Mouse (Mus musculus) embryonic facial prominence, embryonic 13.5 days (tissue): ENCODE results near the gene Bahcc1. TPM values are rescaled to one million over a fixed set of nuclear protein-coding genes. Genes with fewer than 3 reads are reported as not detected.

Experiments used
- ATAC-seq: fragments of 200-750 bp; cut with Nextera tagmentation; 2 replicates; pipeline ENCODE4 v1.8.0; 2017; ENCODE audit warnings: low read depth; ENCODE audit not compliant: insufficient number of reproducible peaks, insufficient read depth, low FRiP score, low TSS enrichment
- H3K27ac ChIP-seq: fragments of 300-500 bp; sonication (generic); 2 replicates; pipeline ENCODE4 v1.5.1; 2015; ENCODE audit warnings: moderate library complexity, mild to moderate bottlenecking, inconsistent platforms
- H3K27me3 ChIP-seq: fragments of 300-500 bp; sonication (generic); 2 replicates; pipeline ENCODE4 v1.6.1; 2015; ENCODE audit warnings: mild to moderate bottlenecking, inconsistent platforms
- H3K36me3 ChIP-seq: fragments of 300-500 bp; sonication (generic); 2 replicates; pipeline ENCODE4 v1.6.1; 2015; ENCODE audit warnings: mild to moderate bottlenecking, inconsistent platforms
- H3K4me1 ChIP-seq: fragments of 300-500 bp; sonication (generic); 2 replicates; pipeline ENCODE4 v1.6.1; 2015; ENCODE audit warnings: inconsistent platforms
- H3K4me2 ChIP-seq: fragments of 300-500 bp; sonication (generic); 2 replicates; pipeline ENCODE4 v1.6.1; 2015; ENCODE audit warnings: moderate library complexity, mild to moderate bottlenecking, inconsistent platforms
- H3K4me3 ChIP-seq: fragments of 300-500 bp; sonication (generic); 2 replicates; pipeline ENCODE4 v1.5.1; 2015; ENCODE audit warnings: mild to moderate bottlenecking, inconsistent platforms
- H3K9ac ChIP-seq: fragments of 300-500 bp; sonication (generic); 2 replicates; pipeline ENCODE4 v1.6.1; 2015; ENCODE audit warnings: mild to moderate bottlenecking, inconsistent platforms
- H3K9me3 ChIP-seq: fragments of 300-500 bp; sonication (generic); 2 replicates; pipeline ENCODE4 v1.6.1; 2016; ENCODE audit warnings: inconsistent platforms
- WGBS: fragments of 180-500 bp; shearing (Covaris S2); methylation state at CpG from one replicate; pipeline ENCODE4 v1.1.7; 2015; ENCODE audit warnings: mixed read lengths; 5-methylcytosine and 5-hydroxymethylcytosine counted together
- polyA plus RNA-seq: library from polyadenylated mRNA; unstranded; fragments of >200 nt; fragmentation: Nextera tagmentation; extraction: Ambion mirVana; gene quantifications from 2 replicates; pipeline ENCODE4 v1.2.1, GENCODE M21; 2015

Gene Bahcc1
- polyA plus RNA-seq, 1 experiment from 2014 or later, result 13.9 TPM

DNA sequence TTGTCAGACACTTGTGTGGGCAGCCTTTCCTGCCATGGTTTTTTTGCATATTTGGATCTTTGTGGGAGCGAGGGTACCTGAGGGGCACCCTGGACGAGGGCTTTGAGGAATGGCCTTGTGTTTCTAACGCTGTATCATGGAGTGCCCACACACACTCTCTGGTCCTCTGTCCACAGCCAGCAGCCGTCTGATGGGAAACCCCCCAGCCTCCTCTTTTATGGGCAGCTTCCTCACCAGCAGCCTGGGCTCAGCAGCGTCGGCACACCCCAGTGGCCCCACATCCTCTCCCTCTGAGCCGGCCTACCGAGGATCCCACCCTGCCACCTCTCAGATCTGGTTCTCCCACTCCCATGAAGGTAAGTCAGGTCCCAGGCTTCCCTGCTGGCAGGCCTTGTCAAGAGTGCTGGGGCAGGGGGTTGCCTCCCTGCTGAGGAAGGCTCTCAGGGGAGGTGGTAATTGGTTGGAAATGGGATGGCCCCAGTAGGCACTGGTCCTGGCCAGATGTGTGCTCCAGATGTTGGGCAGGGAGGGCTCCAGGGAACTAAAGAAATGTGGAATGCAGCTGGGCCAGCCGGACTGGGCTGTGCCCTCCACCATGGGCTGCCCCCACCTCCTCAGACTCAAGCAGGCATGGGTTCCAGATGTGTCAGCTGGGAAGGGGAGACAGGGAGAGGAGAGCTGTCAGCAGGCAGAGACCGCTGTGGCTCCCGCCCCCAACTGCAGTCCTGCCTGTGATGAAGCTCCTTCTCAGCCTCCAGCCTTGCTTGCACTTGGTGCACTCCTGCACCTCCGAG is 26.3 kb downstream of the Bahcc1 start:
- Histone ChIP-seq H3K9me3 (no peaks in the 10 kb centered on the region), H3K4me2 (peak overlapping the region; percentile 47), H3K27me3 (no peaks in the 10 kb centered on the region), H3K4me1 (peaks cover 100% of the 10 kb centered on the region), H3K9ac (0 out of 2 replicates have a peak overlapping the region, but pooled peaks have one; percentile 7), H3K36me3 (peaks cover 17% of the 10 kb centered on the region; the same call in 1 of the 2 replicates), H3K4me3 (peak overlapping the region; percentile 19; the same call in 1 of the 2 replicates), H3K27ac (peak overlapping the region; percentile 89)
- ATAC-seq, result peak; percentile 38; the same call in 1 of the 2 replicates
- 31% methylated on average over 12 of the region's 12 CpGs for WGBS

DNA sequence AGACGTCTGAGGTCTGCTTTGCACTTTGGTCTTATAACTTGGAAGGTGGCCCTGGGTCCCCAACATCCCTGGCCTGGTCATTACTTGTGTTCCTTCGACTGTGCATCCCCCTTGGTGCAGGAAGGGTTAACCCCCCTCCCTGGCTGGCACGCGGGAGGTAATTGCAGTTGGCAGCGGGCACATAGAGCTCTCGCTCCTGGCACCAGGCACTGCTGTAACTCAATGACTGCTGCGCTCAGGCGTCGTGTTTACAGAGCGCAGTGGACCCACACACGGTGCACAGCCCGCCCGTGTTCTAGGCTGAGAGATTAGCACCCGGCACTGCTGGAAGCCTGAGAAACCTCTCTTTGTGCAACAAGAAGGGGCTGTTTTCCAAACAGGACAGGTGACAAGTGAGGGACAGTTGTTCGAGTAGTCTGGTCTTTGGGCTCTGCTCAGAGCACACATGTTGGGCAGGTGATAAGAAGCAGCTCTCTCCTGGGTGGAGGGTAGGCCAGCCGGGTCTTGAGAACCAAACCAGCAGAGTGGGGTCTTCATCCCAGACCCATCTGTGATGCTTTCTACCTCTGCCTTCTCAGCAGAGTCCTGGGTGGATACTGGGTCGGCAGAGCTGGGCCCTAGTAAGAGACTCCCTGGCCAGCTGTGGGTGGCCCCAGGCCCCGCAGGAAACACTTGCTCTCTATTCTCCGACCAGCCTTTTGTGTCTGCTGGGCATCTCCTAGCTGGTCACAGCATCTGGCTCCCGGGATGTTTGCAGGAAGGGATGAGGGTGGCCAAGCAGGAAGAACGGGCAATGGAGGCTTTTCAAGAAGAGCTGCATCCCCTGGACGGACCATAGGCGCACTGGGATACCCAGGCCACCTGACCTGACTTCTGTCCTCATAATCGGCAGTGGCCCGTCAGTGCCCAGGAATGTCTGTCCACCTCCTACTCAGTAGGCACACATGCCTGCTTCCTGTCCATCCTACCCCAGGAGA is 27.3 kb downstream of the Bahcc1 start:
- Histone ChIP-seq H3K27ac (peak overlapping the region; percentile 89), H3K4me1 (peaks cover 100% of the 10 kb centered on the region), H3K9me3 (no peaks in the 10 kb centered on the region), H3K36me3 (peaks cover 15% of the 10 kb centered on the region; the same call in 1 of the 2 replicates), H3K27me3 (no peaks in the 10 kb centered on the region), H3K4me3 (peak overlapping the region; percentile 19; the same call in 1 of the 2 replicates), H3K4me2 (peak overlapping the region; percentile 48), H3K9ac (0 out of 2 replicates have a peak overlapping the region, but pooled peaks have one; percentile 7)
- WGBS, result 51% methylated on average over 25 of the region's 25 CpGs
- ATAC-seq, result no peak

GRCm38 (mm10) chr11:120260769-120261150 is 28.0 kb downstream of the Bahcc1 start:
- no peaks in the 10 kb centered on the region for H3K27me3 ChIP-seq
- no peak for ATAC-seq
- peak overlapping the region; percentile 48 for H3K4me2 ChIP-seq
- no peak overlapping the region for H3K9ac ChIP-seq
- H3K4me3 ChIP-seq, result peak overlapping the region; percentile 4; the same call in 1 of the 2 replicates
- H3K36me3 ChIP-seq, result peaks cover 15% of the 10 kb centered on the region; the same call in 1 of the 2 replicates
- H3K4me1 ChIP-seq, result peaks cover 100% of the 10 kb centered on the region
- 80% methylated on average over 6 of the region's 6 CpGs for WGBS
- H3K27ac ChIP-seq, result peak overlapping the region; percentile 89
- H3K9me3 ChIP-seq, result no peaks in the 10 kb centered on the region

DNA sequence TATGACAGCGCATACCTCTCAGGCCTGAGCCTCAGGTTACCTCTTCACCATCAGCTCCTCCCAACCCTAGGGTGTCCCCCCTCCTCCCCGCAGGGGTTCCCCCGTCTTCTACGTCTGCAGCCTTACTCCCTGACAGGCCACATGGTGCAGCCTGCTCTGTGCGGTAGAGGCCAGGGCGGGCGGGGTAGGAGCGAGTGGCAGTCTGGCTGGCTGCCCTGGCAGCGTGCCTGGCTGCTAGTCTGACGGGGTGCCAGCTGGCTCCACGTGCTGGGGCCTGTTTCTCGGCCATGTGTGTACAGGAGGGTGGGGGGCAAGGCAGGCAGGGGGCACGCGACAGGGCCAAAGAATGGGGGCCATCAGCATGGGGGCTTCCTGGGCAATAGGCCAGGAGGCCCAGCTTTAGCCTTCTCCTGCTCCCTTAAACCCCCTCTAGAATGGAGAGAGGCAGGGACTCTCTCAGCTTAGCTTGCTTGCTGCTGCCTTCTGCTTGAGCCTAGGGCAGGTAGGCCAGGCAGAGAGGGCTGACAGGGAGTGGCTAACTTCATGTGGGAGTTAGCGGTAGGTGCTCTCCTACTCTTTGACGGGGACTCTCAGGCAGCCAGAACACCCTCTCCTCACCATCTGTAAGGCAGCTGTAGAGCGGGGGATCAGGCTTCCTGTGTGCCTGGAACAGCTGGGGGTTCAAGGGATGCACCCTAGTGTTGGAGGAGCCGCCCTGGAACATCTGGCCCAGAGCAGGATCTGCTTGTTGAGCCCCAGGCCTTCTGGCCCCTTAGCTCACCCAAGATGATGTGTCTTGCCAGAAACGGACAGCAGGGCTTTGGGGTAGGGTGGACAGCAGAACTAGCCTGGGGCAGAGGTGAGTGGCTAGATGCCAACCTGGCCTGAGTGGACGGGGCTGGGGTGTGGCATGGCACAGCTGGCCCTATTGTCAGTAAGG is 28.9 kb downstream of the Bahcc1 start:
- H3K9ac ChIP-seq, result 0 out of 2 replicates have a peak overlapping the region, but pooled peaks have one; percentile 32
- H3K9me3 ChIP-seq, result no peaks in the 10 kb centered on the region
- 9% methylated on average over 20 of the region's 20 CpGs for WGBS
- peaks cover 100% of the 10 kb centered on the region for H3K4me1 ChIP-seq
- peak overlapping the region; percentile 89 for H3K27ac ChIP-seq
- peak overlapping the region; percentile 8; the same call in 1 of the 2 replicates for H3K4me3 ChIP-seq
- peak; percentile 85 for ATAC-seq
- H3K4me2 ChIP-seq, result peak overlapping the region; percentile 48
- H3K36me3 ChIP-seq, result peaks cover 15% of the 10 kb centered on the region; the same call in 1 of the 2 replicates
- no peaks in the 10 kb centered on the region for H3K27me3 ChIP-seq

GRCm38 (mm10) chr11:120262356-120262901 is 29.7 kb downstream of the Bahcc1 start:
- H3K27ac ChIP-seq, result peak overlapping the region; percentile 89
- no peaks in the 10 kb centered on the region for H3K27me3 ChIP-seq
- peak overlapping the region; percentile 48 for H3K4me2 ChIP-seq
- no peak overlapping the region for H3K9ac ChIP-seq
- 26% methylated on average over 8 of the region's 8 CpGs for WGBS
- H3K4me1 ChIP-seq, result peaks cover 99% of the 10 kb centered on the region
- no peaks in the 10 kb centered on the region for H3K9me3 ChIP-seq
- H3K36me3 ChIP-seq, result peaks cover 15% of the 10 kb centered on the region; the same call in 1 of the 2 replicates
- peak; percentile 34; the same call in 1 of the 2 replicates for ATAC-seq
- H3K4me3 ChIP-seq, result no peak overlapping the region

DNA sequence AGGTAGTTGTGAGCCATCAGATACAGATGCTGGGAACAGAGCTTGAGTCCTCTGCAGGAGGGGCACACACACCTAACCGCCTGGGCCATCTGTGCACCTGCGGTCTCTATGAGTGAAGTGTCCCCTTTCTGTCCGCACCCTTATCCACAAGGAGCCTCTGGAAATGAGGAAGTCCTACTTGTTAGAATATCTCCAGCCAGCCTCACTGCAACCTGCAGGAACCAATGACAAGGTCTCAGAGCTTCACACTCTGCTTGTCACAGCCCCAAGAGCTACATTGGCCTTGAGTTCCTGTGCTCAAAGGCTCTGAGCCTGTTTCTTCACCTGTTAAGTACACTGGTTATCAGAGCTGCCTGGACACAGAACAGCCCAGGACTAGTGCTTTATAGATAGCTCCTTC is 30.4 kb downstream of the Bahcc1 start:
- H3K4me3 ChIP-seq, result no peak overlapping the region
- no peak overlapping the region for H3K4me2 ChIP-seq
- 0 out of 2 replicates have a peak overlapping the region, but pooled peaks have one; percentile 9 for H3K27ac ChIP-seq
- no peak overlapping the region for H3K9ac ChIP-seq
- no peaks in the 10 kb centered on the region for H3K9me3 ChIP-seq
- H3K27me3 ChIP-seq, result no peaks in the 10 kb centered on the region
- WGBS, result 91% methylated on average over 3 of the region's 3 CpGs
- peaks cover 99% of the 10 kb centered on the region for H3K4me1 ChIP-seq
- H3K36me3 ChIP-seq, result peaks cover 16% of the 10 kb centered on the region; the same call in 1 of the 2 replicates
- ATAC-seq, result no peak

DNA sequence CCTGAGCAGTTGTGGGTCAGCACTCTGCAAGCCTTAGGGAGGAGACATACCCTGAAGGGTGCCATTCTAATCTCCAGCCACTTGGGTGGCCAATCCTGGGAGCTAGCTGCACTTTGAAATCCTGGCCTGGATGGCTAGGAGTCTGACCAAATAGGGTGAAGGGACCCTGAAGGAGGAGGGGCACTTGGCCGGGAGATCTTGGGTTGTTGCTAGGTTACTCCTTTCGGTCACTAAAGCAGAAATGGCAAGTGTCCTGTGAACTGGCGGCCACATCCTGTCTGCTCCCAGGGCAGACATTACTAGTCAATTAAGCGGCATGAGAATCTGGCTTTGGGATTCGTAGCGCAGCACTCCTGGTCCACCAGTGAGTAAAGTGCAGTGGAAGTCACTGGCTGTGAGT is 31.3 kb downstream of the Bahcc1 start:
- Histone ChIP-seq H3K9me3 (no peaks in the 10 kb centered on the region), H3K4me2 (no peak overlapping the region), H3K9ac (no peak overlapping the region), H3K4me3 (no peak overlapping the region), H3K4me1 (peaks cover 98% of the 10 kb centered on the region), H3K27ac (no peak overlapping the region), H3K36me3 (peaks cover 22% of the 10 kb centered on the region; the same call in 1 of the 2 replicates), H3K27me3 (no peaks in the 10 kb centered on the region)
- ATAC-seq, result no peak
- 77% methylated on average over 6 of the region's 6 CpGs for WGBS

- ATAC-seq, result no peak
- WGBS, result 42% methylated on average over 5 of the region's 5 CpGs
- H3K36me3 ChIP-seq, result peaks cover 30% of the 10 kb centered on the region
Observed at GRCm38 (mm10) chr11:120265458-120265857, 32.7 kb downstream of the Bahcc1 start.

GRCm38 (mm10) chr11:120266259-120266758 is 33.6 kb downstream of the Bahcc1 start:
- H3K4me3 ChIP-seq, result no peak overlapping the region
- no peak overlapping the region for H3K9ac ChIP-seq
- ATAC-seq, result no peak
- WGBS, result 89% methylated on average over 14 of the region's 14 CpGs
- peak overlapping the region; percentile 34 for H3K27ac ChIP-seq
- H3K4me2 ChIP-seq, result no peak overlapping the region
- H3K9me3 ChIP-seq, result no peaks in the 10 kb centered on the region
- H3K4me1 ChIP-seq, result peaks cover 86% of the 10 kb centered on the region
- peaks cover 34% of the 10 kb centered on the region for H3K36me3 ChIP-seq
- H3K27me3 ChIP-seq, result no peaks in the 10 kb centered on the region

More at GRCm38 (mm10) chr11:120265458-120265857, 32.7 kb downstream of the Bahcc1 start:
- Histone ChIP-seq H3K9ac (0 out of 2 replicates have a peak overlapping the region, but pooled peaks have one; percentile 22), H3K4me3 (no peak overlapping the region), H3K27me3 (no peaks in the 10 kb centered on the region), H3K4me2 (no peak overlapping the region), H3K27ac (peak overlapping the region; percentile 34; the same call in 1 of the 2 replicates), H3K4me1 (peaks cover 95% of the 10 kb centered on the region), H3K9me3 (no peaks in the 10 kb centered on the region)

GRCm38 (mm10) chr11:120267274-120267673 is 34.5 kb downstream of the Bahcc1 start:
- H3K27ac ChIP-seq, result no peak overlapping the region

More at GRCm38 (mm10) chr11:120267274-120267673, 34.5 kb downstream of the Bahcc1 start:
- no peak overlapping the region for H3K4me3 ChIP-seq
- no peak overlapping the region for H3K4me2 ChIP-seq
- H3K4me1 ChIP-seq, result peaks cover 77% of the 10 kb centered on the region
- no peaks in the 10 kb centered on the region for H3K9me3 ChIP-seq
- H3K36me3 ChIP-seq, result peaks cover 44% of the 10 kb centered on the region
- 92% methylated on average over 2 of the region's 2 CpGs for WGBS
- no peaks in the 10 kb centered on the region for H3K27me3 ChIP-seq
- ATAC-seq, result no peak
- H3K9ac ChIP-seq, result no peak overlapping the region
